Comparison of ENCODE assay signal across 2 mouse cellular contexts in the genomic region with DNA sequence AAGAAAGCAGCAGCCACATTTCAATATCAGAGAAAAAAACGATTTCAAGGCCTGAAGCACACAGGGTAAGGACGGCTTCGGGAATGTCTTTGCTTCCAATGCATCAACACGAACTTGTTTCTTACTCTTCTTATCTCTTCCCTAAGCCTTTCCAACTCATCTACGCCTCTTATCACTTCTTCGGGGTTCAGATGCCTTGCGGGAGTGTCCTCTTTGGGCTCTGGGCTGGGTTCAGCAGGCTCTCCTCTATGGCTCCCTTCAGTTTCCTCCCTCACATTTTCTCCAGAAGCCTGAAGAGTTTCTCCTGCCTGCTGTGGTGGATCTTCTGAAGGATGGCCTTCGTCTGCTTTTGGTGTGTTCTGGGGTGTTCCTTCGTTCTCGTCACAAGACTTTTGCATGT.
TF ChIP-seq lines count a peak whose summit lies in the region.

No protein-coding gene starts in this region.

TF ChIP-seq in C2C12, 6 proteins besides CTCF, POLR2A, EP300 and RAD21 (continued from another document):
- TF ChIP-seq FOSL1 (IDR thresholded peaks at IDR 0.05; ENCODE audit: insufficient read depth, low read length, poor library complexity, severe bottlenecking), result no peak
- TF ChIP-seq USF1 (IDR thresholded peaks at IDR 0.05; ENCODE audit: low read depth), result no peak
- no peak for TF ChIP-seq MYOD1 (IDR thresholded peaks at IDR 0.05; ENCODE audit: control insufficient read depth, insufficient read length, low read depth)
- no peak for TF ChIP-seq MYOG (IDR thresholded peaks at IDR 0.05; ENCODE audit: control insufficient read depth, extremely low read depth, insufficient read length)
- no peak for TF ChIP-seq CEBPB (IDR thresholded peaks at IDR 0.05; ENCODE audit: low read depth)

TF ChIP-seq in MEL, 35 proteins besides CTCF, POLR2A, EP300 and RAD21:
- no peak for TF ChIP-seq NRF1 (IDR thresholded peaks at IDR 0.05; ENCODE audit: insufficient read depth, low read depth, low read length, poor library complexity, severe bottlenecking)
- 0 out of 2 replicates have a peak, but pooled peaks have one; percentile 5 for TF ChIP-seq USF1 (IDR thresholded peaks at IDR 0.05; ENCODE audit: low read depth, low read length)
- TF ChIP-seq KAT2A (conservative IDR thresholded peaks at IDR 0.05; ENCODE audit: low read depth, low read length), result no peak
- no peak for TF ChIP-seq TCF12 (IDR thresholded peaks at IDR 0.05; ENCODE audit: low read depth, low read length)
- no peak for TF ChIP-seq MAX (IDR thresholded peaks at IDR 0.05; ENCODE audit: low read length)
- TF ChIP-seq ZC3H11A (IDR thresholded peaks at IDR 0.05; ENCODE audit: low read depth, low read length), result no peak
- no peak for TF ChIP-seq ELF1 (IDR thresholded peaks at IDR 0.05; ENCODE audit: low read depth, low read length)
- no peak for TF ChIP-seq ZKSCAN1 (IDR thresholded peaks at IDR 0.05; ENCODE audit: low read depth, low read length)
- no peak for TF ChIP-seq RCOR1 (IDR thresholded peaks at IDR 0.05; ENCODE audit: low read depth, low read length)
